Mouse (Mus musculus) bone marrow macrophage, adult 2 months (primary cell): ENCODE data around the gene Hinfp. TPM values are rescaled to one million over a fixed set of nuclear protein-coding genes. Genes with fewer than 3 reads are reported as not detected.

Source experiments
- H3K27ac ChIP-seq: 2 replicates; pipeline ENCODE4 v1.5.1; 2012; ENCODE audit warnings: low read depth, low read length; ENCODE audit not compliant: insufficient read depth
- H3K4me1 ChIP-seq: 2 replicates; pipeline ENCODE4 v1.6.1; 2012; ENCODE audit warnings: low read length; ENCODE audit not compliant: control insufficient read depth, insufficient read depth
- H3K4me3 ChIP-seq: 2 replicates; pipeline ENCODE4 v1.5.1; 2012; ENCODE audit warnings: mild to moderate bottlenecking, low read length, moderate library complexity; ENCODE audit not compliant: insufficient read depth
- CTCF ChIP-seq: IDR thresholded peaks from 2 replicates; pipeline ENCODE4 v1.5.1; 2012; ENCODE audit warnings: low read depth, mild to moderate bottlenecking, low read length, moderate library complexity
- POLR2A ChIP-seq: IDR thresholded peaks from 2 replicates; pipeline ENCODE4 v1.6.1; 2012; ENCODE audit warnings: mild to moderate bottlenecking, low read depth, low read length, borderline replicate concordance
- polyA plus RNA-seq: library from polyadenylated mRNA; stranded (reverse); fragments of >200 nt; gene quantifications from 2 replicates; pipeline ENCODE4 v1.2.4, GENCODE M21; 2012; ENCODE audit not compliant: missing spikeins, insufficient read depth, insufficient read length

Hinfp gene
- polyA plus RNA-seq, 1 experiment: 23.8 TPM

- Histone ChIP-seq H3K4me1 (peaks cover 24% of the 10 kb centered on the region), H3K27ac (no peak overlapping the region), H3K4me3 (no peak overlapping the region)
- TF ChIP-seq POLR2A (no peak), CTCF (no peak)
These were observed 46.5 kb downstream of the Hinfp start for GRCm38 (mm10) chr9:44259014-44259413.

GRCm38 (mm10) chr9:44256213-44256612 is 49.3 kb downstream of the Hinfp start:
- TF ChIP-seq CTCF (no peak), POLR2A (no peak)
- Histone ChIP-seq H3K27ac (no peak overlapping the region), H3K4me1 (peaks cover 24% of the 10 kb centered on the region), H3K4me3 (no peak overlapping the region)

GRCm38 (mm10) chr9:44255136-44255521 is 50.3 kb downstream of the Hinfp start:
- H3K27ac ChIP-seq: no peak overlapping the region
- H3K4me3 ChIP-seq: no peak overlapping the region

GRCm38 (mm10) chr9:44254508-44255135 is 50.8 kb downstream of the Hinfp start:
- H3K27ac ChIP-seq: no peak overlapping the region
- no peak overlapping the region for H3K4me3 ChIP-seq
- peaks cover 24% of the 10 kb centered on the region for H3K4me1 ChIP-seq
- TF ChIP-seq CTCF (no peak), POLR2A (no peak)

More at GRCm38 (mm10) chr9:44255136-44255521, 50.3 kb downstream of the Hinfp start:
- no peak for TF ChIP-seq POLR2A
- peaks cover 24% of the 10 kb centered on the region for H3K4me1 ChIP-seq

GRCm38 (mm10) chr9:44253441-44253840 is 52.0 kb downstream of the Hinfp start:
- no peak overlapping the region for H3K27ac ChIP-seq
- peaks cover 15% of the 10 kb centered on the region for H3K4me1 ChIP-seq
- no peak overlapping the region for H3K4me3 ChIP-seq
- TF ChIP-seq POLR2A: no peak

- Histone ChIP-seq H3K4me3 (no peak within 1 kb of the TSS), H3K27ac (no peak within 1 kb of the TSS), H3K4me1 (peaks cover 8% of the 10 kb centered on the region)
- TF ChIP-seq CTCF: no peak
- TF ChIP-seq POLR2A: no peak
These were observed 54.2 kb downstream of the Hinfp start, which contains the start of gene Pdzd3 for GRCm38 (mm10) chr9:44251314-44251713. TSS of gene Pdzd3 (minus strand) at chr9:44251471.

- TF ChIP-seq CTCF: no peak
- TF ChIP-seq POLR2A: no peak
- Histone ChIP-seq H3K4me3 (no peak overlapping the region), H3K4me1 (peaks cover 5% of the 10 kb centered on the region), H3K27ac (no peak overlapping the region)
These were observed 55.0 kb downstream of the Hinfp start for GRCm38 (mm10) chr9:44250445-44250844.

GRCm38 (mm10) chr9:44249181-44250146 is 56.0 kb downstream of the Hinfp start:
- H3K4me3 ChIP-seq: no peak overlapping the region

GRCm38 (mm10) chr9:44247907-44248306 is 57.6 kb downstream of the Hinfp start:
- no peak for TF ChIP-seq CTCF
- TF ChIP-seq POLR2A: no peak
- Histone ChIP-seq H3K27ac (no peak overlapping the region), H3K4me3 (no peak overlapping the region), H3K4me1 (0 out of 2 replicates have a peak, but pooled peaks cover 2% of the 10 kb centered on the region)

More at GRCm38 (mm10) chr9:44249181-44250146, 56.0 kb downstream of the Hinfp start:
- Histone ChIP-seq H3K27ac (no peak overlapping the region), H3K4me1 (0 out of 2 replicates have a peak, but pooled peaks cover 2% of the 10 kb centered on the region)
- TF ChIP-seq CTCF (peak; percentile 10; the same call in 1 of the 2 replicates), POLR2A (no peak)

- TF ChIP-seq POLR2A: no peak
- TF ChIP-seq CTCF: no peak
- H3K4me3 ChIP-seq: no peak overlapping the region
- H3K27ac ChIP-seq: no peak overlapping the region
- 0 out of 2 replicates have a peak, but pooled peaks cover 2% of the 10 kb centered on the region for H3K4me1 ChIP-seq
These were observed 61.9 kb downstream of the Hinfp start for GRCm38 (mm10) chr9:44243621-44244020.

Other genes starting within 250 kb of the Hinfp start
- gene Usp2, start 238.7 kb downstream of the Hinfp start, polyA plus RNA-seq: 3.2 and 4.3 TPM in 2 replicates
- gene Mfrp, start 203.9 kb downstream of the Hinfp start, polyA plus RNA-seq: not detected in 2 replicates
- gene C1qtnf5, start 198.4 kb downstream of the Hinfp start, polyA plus RNA-seq: not detected in 2 replicates
- gene Gm49380, start 192.2 kb downstream of the Hinfp start, polyA plus RNA-seq: not detected in 2 replicates
- 24.2 and 25.0 TPM in 2 replicates for gene Rnf26, start 192.2 kb downstream of the Hinfp start, polyA plus RNA-seq
- 0.29 TPM in 1 of 2 replicates, not detected in the other for gene Mcam, start 171.2 kb downstream of the Hinfp start, polyA plus RNA-seq
- gene Cbl, start 71.6 kb downstream of the Hinfp start, polyA plus RNA-seq: 143 and 171 TPM in 2 replicates
- gene Ccdc153, start 65.0 kb downstream of the Hinfp start, polyA plus RNA-seq: not detected in 2 replicates
- not detected in 2 replicates for gene Pdzd3, start 54.2 kb downstream of the Hinfp start, polyA plus RNA-seq
- gene Nlrx1, start 37.1 kb downstream of the Hinfp start, polyA plus RNA-seq: 6.6 and 7.1 TPM in 2 replicates
- not detected in 2 replicates for gene Abcg4, start 17.1 kb downstream of the Hinfp start, polyA plus RNA-seq
- gene C2cd2l, start 14.6 kb upstream of the Hinfp start, polyA plus RNA-seq: 19.9 and 24.0 TPM in 2 replicates
- gene Dpagt1, start 20.3 kb upstream of the Hinfp start, polyA plus RNA-seq: 44.7 and 49.6 TPM in 2 replicates
- gene H2afx, start 29.0 kb upstream of the Hinfp start, polyA plus RNA-seq: 43.6 and 57.0 TPM in 2 replicates
- gene Hmbs, start 38.6 kb upstream of the Hinfp start, polyA plus RNA-seq: 22.4 and 25.8 TPM in 2 replicates
- 41.3 and 44.7 TPM in 2 replicates for gene Vps11, start 56.0 kb upstream of the Hinfp start, polyA plus RNA-seq
- gene Hyou1, start 73.8 kb upstream of the Hinfp start, polyA plus RNA-seq: 32.8 and 33.6 TPM in 2 replicates
- gene Slc37a4, start 91.2 kb upstream of the Hinfp start, polyA plus RNA-seq: 9.4 and 11.5 TPM in 2 replicates
- 2,665 and 2,801 TPM in 2 replicates for gene Rps25, start 101.5 kb upstream of the Hinfp start, polyA plus RNA-seq
- 64.9 and 82.4 TPM in 2 replicates for gene Trappc4, start 101.9 kb upstream of the Hinfp start, polyA plus RNA-seq
- gene Ccdc84, start 112.9 kb upstream of the Hinfp start, polyA plus RNA-seq: 39.3 and 50.2 TPM in 2 replicates
- gene Foxr1, start 135.5 kb upstream of the Hinfp start, polyA plus RNA-seq: not detected in 2 replicates
- not detected in 2 replicates for gene Upk2, start 149.3 kb upstream of the Hinfp start, polyA plus RNA-seq
- 6.7 and 9.5 TPM in 2 replicates for gene Bcl9l, start 177.2 kb upstream of the Hinfp start, polyA plus RNA-seq